Mouse (Mus musculus) heart, postnatal 0 days (tissue): Measurements from ENCODE around the gene Lhfp.

ENCODE experiments used
- CTCF ChIP-seq: IDR thresholded peaks from 2 replicates; pipeline ENCODE4 v1.5.1; 2016; ENCODE audit warnings: antibody characterized with exemption, control low read depth, low read depth
- EP300 ChIP-seq: IDR thresholded peaks from 2 replicates; pipeline ENCODE4 v1.6.1; 2016; ENCODE audit warnings: antibody characterized with exemption, low read depth

GRCm38 (mm10) chr3:53149625-53150320, 108.4 kb downstream of the Lhfp start:
- TF ChIP-seq CTCF (no peak), EP300 (no peak)
